8 mouse cellular contexts compared by ENCODE assay signal in genomic region chr2:158047903-158048302, GRCm38 (mm10). TPM values are rescaled to one million over a fixed set of nuclear protein-coding genes. Genes with fewer than 3 reads are reported as not detected.
DNase-seq lines count a peak whose midpoint lies in the region; ATAC-seq lines count a peak whose summit lies in the region.

No protein-coding gene starts in this region.

- intact Hi-C loops in left cerebral cortex, postnatal 36 days (cut with DNase I), result loop anchor here (5.0 kb wide), 2 partner anchors 159 to 441 kb away; no protein-coding TSS in a partner anchor

- DNase-seq in left cerebral cortex, adult 18-20 months (ENCODE audit: low spot score in 2 of 2), result peak; percentile 40 to 59
- no peak for DNase-seq in left cerebral cortex, postnatal 36 days (ENCODE audit: low spot score in 2 of 2)
- DNase-seq in MN1 (ENCODE audit: low spot score) (peak; percentile 61), liver (peak; percentile 75)
- peak; percentile 46 for DNase-seq in cerebellum, adult 11-12 months
- peak; percentile 66 for DNase-seq in heart, adult 8-10 months (ENCODE audit: low spot score)
- peak; percentile 52 for DNase-seq in retina, postnatal 7 days (ENCODE audit: low read depth, low spot score)

- ATAC-seq in monocyte, adult 5-6 weeks (replicated peaks; ENCODE audit: insufficient number of reproducible peaks, low FRiP score, low TSS enrichment, poor library complexity, severe bottlenecking), result no peak

RNA-seq across cellular contexts. Expression of gene Rprd1b, which starts 19.6 kb away (rescaled TPM):
- 10 to 100 TPM; 74.0 to 79.9 TPM for total RNA-seq in left cerebral cortex, adult 18-20 months (2021)
- 10 to 100 TPM; 50.9 to 58.1 TPM for total RNA-seq in left cerebral cortex, postnatal 36 days (2021)
- total RNA-seq in heart, adult 8-10 months (2022), result 10 to 100 TPM; 25.3 to 30.1 (median 28.6) TPM
- 14.4 to 21.6 TPM (median 19.4 TPM) in 3 replicates for total RNA-seq in monocyte, adult 5-6 weeks (2017)

RNA-seq across cellular contexts. Expression of gene Tti1, which starts 19.7 kb away (rescaled TPM):
- total RNA-seq in left cerebral cortex, adult 18-20 months (2021), result 10 to 100 TPM; 21.0 to 23.5 TPM
- total RNA-seq in left cerebral cortex, postnatal 36 days (2021), result 10 to 100 TPM; 19.7 to 21.1 TPM
- total RNA-seq in heart, adult 8-10 months (2022), result 10 to 100 TPM; 22.4 to 35.4 (median 29.9) TPM
- 15.8 to 31.3 TPM (median 19.1 TPM) in 3 replicates for total RNA-seq in monocyte, adult 5-6 weeks (2017)

Comparison
In these comparisons a context has a peak if more than half of its experiments do, and no peak if none do; other contexts are left out.
1. DNase-seq: peak in left cerebral cortex, adult 18-20 months (2 of 2), MN1 (single experiment), cerebellum, adult 11-12 months (single experiment), heart, adult 8-10 months (single experiment), liver (single experiment) and retina, postnatal 7 days (single experiment); none in left cerebral cortex, postnatal 36 days (0 of 2).